Mouse (Mus musculus): ENCODE results near the gene Pak6. TPM values are rescaled to one million over a fixed set of nuclear protein-coding genes. Genes with fewer than 3 reads are reported as not detected.

The Pak6 gene
- total RNA-seq, 2 experiments from 2014 or later: 168 to 174 TPM

- peak in 1 of 2 experiments; percentile 12 for DNase-seq (ENCODE audit: extremely low spot score in 1 of 2, low spot score in 2 of 2)
- intact Hi-C loops (cut with DNase I): no loop called here
Measured at GRCm38 (mm10) chr2:118713631-118714030, 50.5 kb downstream of the Pak6 start.

GRCm38 (mm10) chr2:118714230-118714629 lies 51.1 kb downstream of the Pak6 start:
- intact Hi-C loops (cut with DNase I): no loop called here
- peak; percentile 76 to 83 for DNase-seq (ENCODE audit: extremely low spot score in 1 of 2, low spot score in 2 of 2)

- intact Hi-C loops (cut with DNase I): no loop called here
- DNase-seq (ENCODE audit: extremely low spot score in 1 of 2, low spot score in 2 of 2): peak in 1 of 2 experiments; percentile 8
Measured at GRCm38 (mm10) chr2:118716677-118717076, 53.6 kb downstream of the Pak6 start.

DNA sequence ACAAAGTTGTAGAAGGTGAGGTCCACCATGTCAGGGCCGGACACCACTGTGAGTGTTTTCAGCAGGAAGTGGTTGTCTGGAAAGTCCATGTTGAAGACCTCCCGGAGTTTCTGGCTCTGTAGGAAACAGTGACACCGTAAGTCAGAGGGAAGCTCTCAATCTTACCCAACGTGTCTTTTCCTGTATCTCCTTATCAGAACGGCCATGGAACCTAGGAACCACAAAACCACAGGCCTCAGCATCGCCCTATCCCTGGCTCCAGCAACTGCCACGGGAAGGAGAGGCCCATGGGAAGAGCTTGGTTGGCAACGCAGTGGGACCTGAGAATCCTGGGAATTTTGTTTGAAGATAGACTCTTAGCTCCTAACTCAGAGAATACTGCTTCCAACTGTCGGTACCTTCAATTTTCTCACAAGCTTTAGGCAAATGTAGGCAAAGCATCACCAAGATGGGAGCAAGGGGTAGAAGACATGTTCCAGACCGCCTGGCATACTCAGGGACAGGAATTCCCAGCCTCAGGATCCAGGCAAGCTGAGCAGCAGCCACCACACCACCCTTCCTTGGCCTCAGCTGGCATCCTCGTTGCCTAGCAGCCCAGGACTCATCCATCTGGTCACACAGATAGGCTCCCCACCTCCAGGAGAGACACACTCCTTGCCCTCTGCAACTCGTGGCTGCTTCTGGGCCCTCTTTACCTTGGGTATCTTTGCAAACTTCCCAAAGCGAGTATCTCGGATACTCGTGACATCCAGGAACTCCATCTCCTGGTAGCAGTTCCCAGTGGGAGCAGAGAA lies 60.8 kb downstream of the Pak6 start:
- intact Hi-C loops (cut with DNase I): no loop called here
- DNase-seq (ENCODE audit: extremely low spot score in 1 of 2, low spot score in 2 of 2): peak in 1 of 2 experiments; percentile 12

DNA sequence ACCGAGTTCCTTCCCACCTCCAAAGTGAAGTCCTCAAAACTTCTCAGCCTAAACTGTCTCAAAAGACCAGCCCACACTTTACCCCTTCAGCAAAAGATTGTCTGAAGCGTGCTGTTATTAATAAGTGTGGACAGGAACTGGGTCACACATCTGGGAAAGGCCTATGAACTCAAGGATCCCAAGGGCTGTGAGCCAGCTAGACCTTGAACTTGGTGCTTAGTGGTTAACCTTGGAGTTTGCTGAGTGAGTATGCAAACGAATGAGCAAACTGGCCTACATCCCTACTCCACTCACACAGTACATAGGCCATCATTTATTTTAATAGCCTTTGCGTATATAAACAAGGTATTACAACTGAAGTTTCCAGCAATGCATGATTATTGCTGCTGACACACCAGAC lies 62.4 kb downstream of the Pak6 start:
- intact Hi-C loops (cut with DNase I): no loop called here

DNA sequence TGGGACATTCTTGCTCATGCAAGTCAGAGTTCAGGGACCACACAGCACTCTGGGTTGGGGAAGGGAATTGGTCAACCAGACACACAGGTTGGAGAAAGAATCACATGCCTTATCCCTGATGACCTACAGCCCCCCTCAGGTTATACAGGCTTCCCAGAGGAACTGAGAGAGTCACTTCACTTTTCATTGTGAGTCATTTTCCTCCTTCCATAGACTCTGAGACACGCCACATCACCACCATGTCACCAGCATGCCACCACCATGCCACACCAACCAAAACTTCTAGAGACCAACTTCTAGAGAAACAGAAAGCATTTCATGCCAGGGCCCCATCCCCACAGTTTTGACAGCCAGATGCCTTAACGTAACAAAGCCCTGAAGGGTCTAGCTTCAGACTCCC lies 63.8 kb downstream of the Pak6 start:
- intact Hi-C loops (cut with DNase I): no loop called here
- DNase-seq (ENCODE audit: extremely low spot score in 1 of 2, low spot score in 2 of 2): no peak

More for the DNA sequence above, 62.4 kb downstream of the Pak6 start:
- DNase-seq (ENCODE audit: extremely low spot score in 1 of 2, low spot score in 2 of 2): no peak

GRCm38 (mm10) chr2:118727911-118728310 lies 64.8 kb downstream of the Pak6 start:
- peak in 1 of 2 experiments; percentile 27 for DNase-seq (ENCODE audit: extremely low spot score in 1 of 2, low spot score in 2 of 2)
- intact Hi-C loops (cut with DNase I): no loop called here

- peak in 1 of 2 experiments; percentile 42 for DNase-seq (ENCODE audit: extremely low spot score in 1 of 2, low spot score in 2 of 2)
- intact Hi-C loops (cut with DNase I): no loop called here
Measured at GRCm38 (mm10) chr2:118728337-118728736, 65.2 kb downstream of the Pak6 start, which contains the start of gene Plcb2. Plcb2 (minus strand) TSS chr2:118728438.

GRCm38 (mm10) chr2:118729194-118729593 lies 66.1 kb downstream of the Pak6 start:
- intact Hi-C loops (cut with DNase I): no loop called here

GRCm38 (mm10) chr2:118729816-118730621 lies 66.9 kb downstream of the Pak6 start:
- peak in 1 of 2 experiments; percentile 21 for DNase-seq (ENCODE audit: extremely low spot score in 1 of 2, low spot score in 2 of 2)
- intact Hi-C loops (cut with DNase I): loop anchor here (5.0 kb wide), 2 partner anchors 33 to 93 kb away; no protein-coding TSS in a partner anchor

More at GRCm38 (mm10) chr2:118729194-118729593, 66.1 kb downstream of the Pak6 start:
- DNase-seq (ENCODE audit: extremely low spot score in 1 of 2, low spot score in 2 of 2): peak in 1 of 2 experiments; percentile 18

DNA sequence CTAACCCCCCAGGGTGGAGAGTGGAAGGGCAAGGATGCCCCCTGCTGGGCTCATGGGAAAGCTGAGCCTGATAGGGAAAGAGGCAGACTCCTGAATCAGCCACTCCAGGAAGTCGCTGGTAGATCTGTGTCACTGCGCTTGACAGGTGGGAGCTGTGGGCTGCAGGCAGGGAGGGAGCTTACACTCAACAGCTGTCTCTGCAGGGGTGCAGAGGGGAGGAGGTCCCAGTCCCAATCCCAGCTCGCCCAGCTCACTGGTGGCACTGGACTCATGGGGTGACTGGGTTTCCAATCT lies 67.5 kb downstream of the Pak6 start:
- DNase-seq (ENCODE audit: extremely low spot score in 1 of 2, low spot score in 2 of 2): peak; percentile 67 to 89
- intact Hi-C loops (cut with DNase I): loop anchor here (5.0 kb wide), 2 partner anchors 33 to 93 kb away; no protein-coding TSS in a partner anchor

GRCm38 (mm10) chr2:118731981-118732380 lies 68.9 kb downstream of the Pak6 start:
- DNase-seq (ENCODE audit: extremely low spot score in 1 of 2, low spot score in 2 of 2): peak in 1 of 2 experiments; percentile 11
- intact Hi-C loops (cut with DNase I): loop anchor here (5.0 kb wide), 2 partner anchors 35 to 95 kb away; no protein-coding TSS in a partner anchor

DNA sequence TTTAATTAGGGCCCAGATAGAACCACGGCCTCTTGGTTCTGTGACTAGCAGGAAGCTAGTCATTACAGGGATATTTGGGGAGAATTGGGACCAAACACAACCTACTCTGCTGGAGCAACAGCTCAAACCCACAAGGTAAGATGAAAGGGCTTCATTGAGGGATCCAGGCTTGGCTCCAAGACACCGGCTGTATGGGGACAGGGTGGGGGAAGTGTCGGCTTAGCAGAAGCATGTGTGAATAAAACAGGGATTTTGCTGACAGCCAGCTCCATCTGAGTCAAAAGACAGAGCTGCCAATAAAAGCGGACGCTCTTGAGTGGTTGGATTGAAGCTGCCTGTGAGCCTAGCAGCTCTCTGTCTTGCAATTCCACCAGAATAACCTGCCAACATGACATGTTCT lies 70.2 kb downstream of the Pak6 start:
- peak; percentile 43 to 44 for DNase-seq (ENCODE audit: extremely low spot score in 1 of 2, low spot score in 2 of 2)
- intact Hi-C loops (cut with DNase I): loop anchor here (5.0 kb wide), 2 partner anchors 36 to 96 kb away; no protein-coding TSS in a partner anchor

DNA sequence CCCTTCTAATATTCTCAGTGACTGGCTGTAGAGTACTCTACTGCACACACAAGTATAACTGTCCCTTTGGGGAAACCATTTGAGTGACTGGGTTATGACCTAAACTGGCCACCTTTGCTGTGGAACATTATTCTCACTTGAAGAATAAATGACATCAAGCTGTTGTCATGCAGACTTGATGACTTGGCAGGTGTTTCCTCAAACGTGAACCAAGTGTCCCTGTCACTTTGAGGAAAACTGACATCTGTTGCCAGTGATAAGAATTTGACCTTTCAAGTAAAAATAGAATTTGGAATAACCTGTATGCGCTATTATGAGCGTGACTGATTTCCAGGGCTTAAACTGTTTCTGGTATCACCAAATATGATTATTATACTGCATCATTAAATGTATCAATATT lies 77.2 kb downstream of the Pak6 start:
- intact Hi-C loops (cut with DNase I): no loop called here
- no peak for DNase-seq (ENCODE audit: extremely low spot score in 1 of 2, low spot score in 2 of 2)

- intact Hi-C loops (cut with DNase I): no loop called here
- DNase-seq (ENCODE audit: extremely low spot score in 1 of 2, low spot score in 2 of 2): peak; percentile 8 to 55
Measured at GRCm38 (mm10) chr2:118741183-118741582, 78.1 kb downstream of the Pak6 start.

GRCm38 (mm10) chr2:118743261-118743943 lies 80.3 kb downstream of the Pak6 start:
- peak in 1 of 2 experiments; percentile 19 for DNase-seq (ENCODE audit: extremely low spot score in 1 of 2, low spot score in 2 of 2)
- intact Hi-C loops (cut with DNase I): no loop called here

- intact Hi-C loops (cut with DNase I): loop anchor here (5.0 kb wide), 2 partner anchors 42 to 138 kb away; partner anchors contain the start of gene Ankrd63
- DNase-seq (ENCODE audit: extremely low spot score in 1 of 2, low spot score in 2 of 2): peak in 1 of 2 experiments; percentile 15
Measured at GRCm38 (mm10) chr2:118744621-118745020, 81.5 kb downstream of the Pak6 start.

DNA sequence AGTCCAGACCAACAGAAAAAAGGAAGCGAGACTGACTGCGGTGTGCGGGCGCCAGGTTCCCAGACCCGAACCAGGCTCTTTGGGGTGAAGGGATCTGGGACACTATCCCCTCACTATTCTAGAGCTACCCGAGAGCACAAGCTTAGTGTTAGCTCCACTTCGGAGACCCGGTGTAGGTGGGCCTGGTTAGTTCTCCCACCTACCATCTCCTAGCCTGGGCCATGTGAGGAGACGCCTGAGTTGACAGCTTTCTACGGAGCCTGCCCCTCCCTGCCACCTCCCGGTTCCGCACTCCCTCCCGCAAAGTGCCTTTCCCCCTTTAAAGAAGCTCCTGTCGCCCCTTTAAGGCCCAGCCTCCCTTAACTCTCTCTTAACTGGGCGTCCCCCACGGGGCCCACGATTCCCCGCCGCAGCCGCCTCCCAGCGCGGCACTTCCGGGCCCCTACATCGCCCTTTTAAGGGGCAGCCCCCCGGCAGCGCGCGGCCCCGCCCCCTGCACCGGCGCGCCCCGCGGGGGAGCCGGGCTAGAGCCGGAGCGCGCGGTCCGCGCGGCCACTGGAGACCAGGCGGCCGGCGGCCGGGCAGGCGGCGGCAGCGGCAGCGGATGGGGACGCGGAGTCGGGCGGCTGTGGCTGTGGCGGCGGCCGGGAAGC lies 82.3 kb downstream of the Pak6 start, which contains the start of gene Inafm2:
Gene Inafm2 (plus strand): TSS at position 527 of the 653 bp plus-strand sequence.
- DNase-seq (ENCODE audit: extremely low spot score in 1 of 2, low spot score in 2 of 2): peak; percentile 90 to 95
- intact Hi-C loops (cut with DNase I): loop anchor here (5.0 kb wide), 2 partner anchors 43 to 137 kb away; partner anchors contain the start of gene Ankrd63
